Mouse (Mus musculus): ENCODE measurements around the gene Alpk1. TPM values are rescaled to one million over a fixed set of nuclear protein-coding genes. Genes with fewer than 3 reads are reported as not detected.

The Alpk1 gene
- polyA plus RNA-seq, 1 experiment = 2.0 TPM

DNA sequence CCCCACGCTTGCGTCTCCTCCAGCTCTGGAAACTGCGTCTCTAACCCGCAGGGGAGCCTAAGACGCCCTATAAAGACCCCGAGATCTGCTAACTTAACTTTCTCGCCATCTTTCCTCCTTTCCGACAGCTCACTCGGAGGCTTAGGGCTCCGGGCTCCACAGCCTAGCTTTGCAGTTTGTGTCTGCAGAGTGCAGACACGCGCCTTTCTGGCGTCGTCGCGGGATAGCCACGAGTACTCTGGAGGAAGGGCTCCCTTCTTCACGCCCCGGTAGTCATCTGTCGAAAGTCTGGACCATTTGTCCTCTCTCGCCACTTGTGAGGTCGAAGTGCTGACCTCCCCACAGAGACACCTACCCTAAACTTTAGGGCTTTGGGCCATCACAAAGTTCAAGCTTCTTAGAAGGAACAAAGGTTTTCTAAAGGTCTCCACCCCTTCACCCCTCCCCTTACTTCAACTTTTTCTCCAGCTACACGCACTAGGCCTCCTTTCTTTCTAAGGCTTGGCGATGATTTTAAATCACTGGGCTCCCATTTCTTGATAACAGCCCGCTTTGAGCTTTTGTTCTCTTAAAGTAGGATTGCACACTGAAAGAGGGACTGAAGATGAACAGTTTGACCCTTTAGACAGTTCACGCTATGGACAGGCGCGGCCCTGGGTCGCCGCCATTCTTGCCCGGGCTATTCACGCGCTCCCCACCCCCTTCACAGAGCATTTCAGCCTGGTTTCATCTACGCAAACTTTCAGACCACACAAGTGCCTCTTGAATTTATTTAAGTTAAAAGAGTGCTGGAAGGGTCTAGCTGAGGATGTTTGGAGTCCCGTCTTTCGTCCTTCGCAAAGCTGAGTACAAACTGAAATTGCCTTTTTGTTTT is 151.8 kb downstream of the Alpk1 start:
- TF ChIP-seq POLR2A (IDR thresholded peaks at IDR 0.05; ENCODE audit: borderline replicate concordance, insufficient read depth, low read length) (no peak), CTCF (IDR thresholded peaks at IDR 0.05; ENCODE audit: borderline replicate concordance, insufficient read depth, low read depth, low read length) (no peak)
- Histone ChIP-seq H3K4me1 (ENCODE audit: control insufficient read depth, insufficient read depth, low read length) (no peaks in the 10 kb centered on the region), H3K27me3 (ENCODE audit: control insufficient read depth, insufficient read depth, low read length) (peaks cover 26% of the 10 kb centered on the region; the same call in 1 of the 2 replicates), H3K27ac (ENCODE audit: insufficient read depth, low read length) (no peak overlapping the region), H3K4me3 (replicated peaks; ENCODE audit: insufficient read depth, low read depth, low read length) (no peak overlapping the region)
- DNase-seq = no peak
- 6% methylated on average over 37 of the region's 37 CpGs for WGBS

GRCm38 (mm10) chr3:127627956-127628310 is 152.4 kb downstream of the Alpk1 start:
- 3% methylated on average over 9 of the region's 9 CpGs for WGBS
- H3K27me3 ChIP-seq (ENCODE audit: control insufficient read depth, insufficient read depth, low read length) = peaks cover 22% of the 10 kb centered on the region; the same call in 1 of the 2 replicates
- TF ChIP-seq CTCF (IDR thresholded peaks at IDR 0.05; ENCODE audit: borderline replicate concordance, insufficient read depth, low read depth, low read length) (no peak), POLR2A (IDR thresholded peaks at IDR 0.05; ENCODE audit: borderline replicate concordance, insufficient read depth, low read length) (no peak)

DNA sequence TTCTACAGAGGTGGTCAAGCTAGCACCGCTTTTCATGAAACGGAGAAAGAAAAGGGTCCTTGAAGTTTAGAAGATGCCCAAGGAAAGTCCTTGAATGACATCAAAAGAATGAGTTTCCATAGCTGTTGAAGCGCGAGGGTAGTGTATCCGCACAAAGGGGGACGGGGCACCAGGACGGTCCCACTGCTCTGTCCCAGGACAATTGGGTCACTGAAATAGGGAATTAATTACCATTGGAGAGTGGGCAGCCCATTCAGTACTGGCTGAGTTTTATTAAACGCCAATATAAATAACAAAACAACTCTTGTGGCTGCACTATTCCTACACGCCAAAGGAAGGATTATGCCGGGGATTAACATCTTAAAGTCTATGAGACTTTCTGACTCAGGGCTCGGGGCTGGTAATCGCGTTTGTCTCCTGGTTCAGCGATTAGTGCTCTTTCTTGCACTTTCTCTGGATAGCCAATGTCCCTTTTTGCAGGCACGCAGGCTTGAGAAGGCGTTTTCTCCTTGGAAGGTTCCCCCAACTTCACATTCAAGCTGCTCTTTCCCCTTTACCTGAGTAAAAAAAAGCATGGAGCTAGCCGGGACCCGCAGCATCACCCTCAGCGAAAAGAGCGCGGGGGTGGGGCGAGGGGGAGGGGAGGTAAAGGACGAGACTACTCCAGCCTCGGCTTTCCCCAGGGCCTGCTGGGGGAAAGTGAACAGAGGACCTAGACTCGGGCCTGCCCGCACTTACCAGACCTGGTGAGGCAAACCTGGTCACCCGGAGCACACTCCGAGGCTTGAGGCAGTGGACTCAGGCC is 153.0 kb downstream of the Alpk1 start:
- H3K4me3 ChIP-seq (replicated peaks; ENCODE audit: insufficient read depth, low read depth, low read length) = no peak overlapping the region
- no peak for TF ChIP-seq POLR2A (IDR thresholded peaks at IDR 0.05; ENCODE audit: borderline replicate concordance, insufficient read depth, low read length)
- TF ChIP-seq CTCF (IDR thresholded peaks at IDR 0.05; ENCODE audit: borderline replicate concordance, insufficient read depth, low read depth, low read length) = no peak
- no peaks in the 10 kb centered on the region for H3K4me1 ChIP-seq (ENCODE audit: control insufficient read depth, insufficient read depth, low read length)
- DNase-seq = no peak
- H3K27me3 ChIP-seq (ENCODE audit: control insufficient read depth, insufficient read depth, low read length) = peaks cover 19% of the 10 kb centered on the region; the same call in 1 of the 2 replicates
- H3K27ac ChIP-seq (ENCODE audit: insufficient read depth, low read length) = no peak overlapping the region
- 4% methylated on average over 28 of the region's 28 CpGs for WGBS

More at GRCm38 (mm10) chr3:127627956-127628310, 152.4 kb downstream of the Alpk1 start:
- H3K4me3 ChIP-seq (replicated peaks; ENCODE audit: insufficient read depth, low read depth, low read length) = no peak overlapping the region
- H3K27ac ChIP-seq (ENCODE audit: insufficient read depth, low read length) = no peak overlapping the region
- no peak for DNase-seq
- H3K4me1 ChIP-seq (ENCODE audit: control insufficient read depth, insufficient read depth, low read length) = no peaks in the 10 kb centered on the region

GRCm38 (mm10) chr3:127626524-127626923 is 153.8 kb downstream of the Alpk1 start:
- TF ChIP-seq POLR2A (IDR thresholded peaks at IDR 0.05; ENCODE audit: borderline replicate concordance, insufficient read depth, low read length) (no peak), CTCF (IDR thresholded peaks at IDR 0.05; ENCODE audit: borderline replicate concordance, insufficient read depth, low read depth, low read length) (no peak)
- 8% methylated on average over 3 of the region's 3 CpGs for WGBS
- no peak for DNase-seq
- Histone ChIP-seq H3K4me3 (replicated peaks; ENCODE audit: insufficient read depth, low read depth, low read length) (no peak overlapping the region), H3K27ac (ENCODE audit: insufficient read depth, low read length) (no peak overlapping the region), H3K4me1 (ENCODE audit: control insufficient read depth, insufficient read depth, low read length) (no peaks in the 10 kb centered on the region), H3K27me3 (ENCODE audit: control insufficient read depth, insufficient read depth, low read length) (peaks cover 16% of the 10 kb centered on the region; the same call in 1 of the 2 replicates)

DNA sequence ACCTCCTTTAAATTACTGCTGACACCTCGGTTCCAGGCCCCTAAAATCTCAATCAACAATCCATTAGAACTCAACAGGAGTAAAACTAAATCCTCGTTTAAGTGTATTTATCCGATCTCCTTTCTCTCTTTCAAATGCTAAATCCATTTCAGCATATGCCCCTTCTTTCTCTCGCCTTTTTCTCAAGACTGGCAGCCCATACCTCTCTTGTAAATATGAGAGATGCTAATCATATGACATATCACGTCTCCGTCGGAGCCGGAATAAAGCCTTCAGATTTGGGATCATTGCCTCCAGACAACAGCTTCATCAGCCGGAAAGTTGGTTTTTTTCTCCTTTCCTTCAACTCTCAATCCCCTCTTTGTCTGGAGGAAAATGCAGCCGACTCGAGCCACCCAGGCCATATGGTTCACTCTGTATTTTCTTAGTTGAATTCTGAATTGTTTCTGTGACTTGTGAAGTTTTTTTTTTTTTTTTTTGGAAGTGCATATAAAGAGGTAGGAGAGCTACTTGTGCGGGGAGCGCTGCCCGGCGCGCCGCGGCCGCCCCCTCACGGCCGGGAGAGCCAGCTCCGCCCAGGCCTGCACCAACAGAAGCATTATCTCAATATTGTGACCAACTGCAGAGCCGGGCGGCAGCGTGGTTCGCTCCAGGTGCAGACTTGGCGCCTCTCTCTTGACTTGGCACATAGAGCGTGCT is 154.5 kb downstream of the Alpk1 start:
- no peaks in the 10 kb centered on the region for H3K4me1 ChIP-seq (ENCODE audit: control insufficient read depth, insufficient read depth, low read length)
- TF ChIP-seq POLR2A (IDR thresholded peaks at IDR 0.05; ENCODE audit: borderline replicate concordance, insufficient read depth, low read length) = no peak
- DNase-seq = peak in 1 of 2 experiments; percentile 23
- WGBS = 3% methylated on average over 28 of the region's 28 CpGs
- no peak overlapping the region for H3K4me3 ChIP-seq (replicated peaks; ENCODE audit: insufficient read depth, low read depth, low read length)
- H3K27ac ChIP-seq (ENCODE audit: insufficient read depth, low read length) = no peak overlapping the region
- peaks cover 16% of the 10 kb centered on the region; the same call in 1 of the 2 replicates for H3K27me3 ChIP-seq (ENCODE audit: control insufficient read depth, insufficient read depth, low read length)

- Histone ChIP-seq H3K27me3 (ENCODE audit: control insufficient read depth, insufficient read depth, low read length) (peaks cover 16% of the 10 kb centered on the region; the same call in 1 of the 2 replicates), H3K4me1 (ENCODE audit: control insufficient read depth, insufficient read depth, low read length) (no peaks in the 10 kb centered on the region), H3K4me3 (replicated peaks; ENCODE audit: insufficient read depth, low read depth, low read length) (no peak overlapping the region), H3K27ac (ENCODE audit: insufficient read depth, low read length) (no peak overlapping the region)
- peak; percentile 24 to 46 for DNase-seq
- 1% methylated on average over 36 of the region's 36 CpGs for WGBS
- TF ChIP-seq CTCF (IDR thresholded peaks at IDR 0.05; ENCODE audit: borderline replicate concordance, insufficient read depth, low read depth, low read length) = peak; percentile 50
- no peak for TF ChIP-seq POLR2A (IDR thresholded peaks at IDR 0.05; ENCODE audit: borderline replicate concordance, insufficient read depth, low read length)
These were observed 155.0 kb downstream of the Alpk1 start for GRCm38 (mm10) chr3:127625296-127625695.

Other genes with a start within 250 kb of the Alpk1 start
- 14.3 and 14.8 TPM in 2 replicates for gene Larp7, start 227.2 kb downstream of the Alpk1 start, polyA plus RNA-seq (2012; rRNA removed)
- gene Zgrf1, start 227.0 kb downstream of the Alpk1 start, polyA plus RNA-seq (2012; rRNA removed) = 6.4 and 7.4 TPM in 2 replicates
- 0.31 and 0.49 TPM in 2 replicates for gene Neurog2, start 147.4 kb downstream of the Alpk1 start, polyA plus RNA-seq (2012; rRNA removed)
- 3.9 and 4.3 TPM in 2 replicates for gene Tifa, start 9.3 kb upstream of the Alpk1 start, polyA plus RNA-seq (2012; rRNA removed)
- 49.8 and 52.8 TPM in 2 replicates for gene Ap1ar, start 57.0 kb upstream of the Alpk1 start, polyA plus RNA-seq (2012; rRNA removed)
- 1.6 and 1.9 TPM in 2 replicates for gene Fam241a, start 115.8 kb upstream of the Alpk1 start, polyA plus RNA-seq (2012; rRNA removed)